Mouse (Mus musculus) embryonic facial prominence, embryonic 14.5 days (tissue): ENCODE measurements around the gene Rfx4. TPM values are rescaled to one million over a fixed set of nuclear protein-coding genes. Genes with fewer than 3 reads are reported as not detected.
A peak's percentile ranks its signal among the peaks of the same experiment; 100 is the strongest.

ENCODE experiments used
- ATAC-seq: fragments of 200-750 bp; cut with Nextera tagmentation; 2 replicates; pipeline ENCODE4 v1.8.0; 2017; ENCODE audit warnings: low read depth, moderate number of reproducible peaks, moderate TSS enrichment
- DNase-seq: peaks from one replicate; pipeline ENCODE4 v3.0.0-alpha.2; 2015; ENCODE audit warnings: low spot score
- H3K27ac ChIP-seq: fragments of 300-500 bp; sonication (generic); replicated peaks from 2 replicates; pipeline ENCODE4 v1.5.1; 2014; ENCODE audit warnings: low read depth, mild to moderate bottlenecking, low read length, moderate library complexity
- H3K27me3 ChIP-seq: fragments of 300-500 bp; sonication (generic); replicated peaks from 2 replicates; pipeline ENCODE4 v1.6.1; 2014; ENCODE audit warnings: low read length; ENCODE audit not compliant: control insufficient read depth, insufficient read depth
- H3K36me3 ChIP-seq: fragments of 300-500 bp; sonication (generic); 2 replicates; pipeline ENCODE4 v1.6.1; 2014; ENCODE audit warnings: low read length, mixed read lengths; ENCODE audit not compliant: control insufficient read depth, insufficient read depth
- H3K4me1 ChIP-seq: fragments of 300-500 bp; sonication (generic); 2 replicates; pipeline ENCODE4 v1.6.1; 2014; ENCODE audit warnings: antibody characterized with exemption, low read length; ENCODE audit not compliant: control insufficient read depth, insufficient read depth
- H3K4me2 ChIP-seq: fragments of 300-500 bp; sonication (generic); 2 replicates; pipeline ENCODE4 v1.6.1; 2014; ENCODE audit warnings: low read depth, mild to moderate bottlenecking, low read length, moderate library complexity, mixed read lengths
- H3K4me3 ChIP-seq: fragments of 300-500 bp; sonication (generic); 2 replicates; pipeline ENCODE4 v1.5.1; 2014; ENCODE audit warnings: low read depth, mild to moderate bottlenecking, low read length
- H3K9ac ChIP-seq: fragments of 300-500 bp; sonication (generic); 2 replicates; pipeline ENCODE4 v1.6.1; 2014; ENCODE audit warnings: low read depth, mild to moderate bottlenecking, low read length, moderate library complexity, mixed read lengths
- H3K9me3 ChIP-seq: fragments of 300-500 bp; sonication (generic); 2 replicates; pipeline ENCODE4 v1.6.1; 2016; ENCODE audit warnings: low read length; ENCODE audit not compliant: control insufficient read depth
- WGBS: fragments of 180-500 bp; shearing (Covaris S2); extraction: QIAGEN DNeasy Blood & Tissue Kit; methylation state at CpG from one replicate; pipeline ENCODE4 v1.1.7; 2014; 5-methylcytosine and 5-hydroxymethylcytosine counted together
- polyA plus RNA-seq: library from polyadenylated mRNA; unstranded; fragments of >200 nt; fragmentation: Nextera tagmentation; extraction: Ambion mirVana; gene quantifications from 2 replicates; pipeline ENCODE4 v1.2.1, GENCODE M21; 2014

Rfx4 gene
- polyA plus RNA-seq, 1 experiment from 2014 or later: 0.15 TPM

GRCm38 (mm10) chr10:84879823-84880571, 124.1 kb downstream of the Rfx4 start:
- Histone ChIP-seq H3K4me2 (no peak overlapping the region), H3K9me3 (no peaks in the 10 kb centered on the region), H3K36me3 (no peaks in the 10 kb centered on the region), H3K4me1 (no peaks in the 10 kb centered on the region), H3K9ac (no peak overlapping the region), H3K27ac (no peak overlapping the region), H3K27me3 (no peaks in the 10 kb centered on the region), H3K4me3 (no peak overlapping the region)
- ATAC-seq: no peak
- no peak for DNase-seq
- 57% methylated on average over 9 of the region's 9 CpGs for WGBS

- ATAC-seq (no peak), DNase-seq (no peak)
- no peaks in the 10 kb centered on the region for H3K27me3 ChIP-seq
- no peak overlapping the region for H3K9ac ChIP-seq
- no peak overlapping the region for H3K4me3 ChIP-seq
- H3K27ac ChIP-seq: no peak overlapping the region
- no peaks in the 10 kb centered on the region for H3K36me3 ChIP-seq
- whole genome bisulfite sequencing: 88% methylated on average over 2 of the region's 2 CpGs
- no peak overlapping the region for H3K4me2 ChIP-seq
- H3K9me3 ChIP-seq: no peaks in the 10 kb centered on the region
- no peaks in the 10 kb centered on the region for H3K4me1 ChIP-seq
Observed at GRCm38 (mm10) chr10:84882528-84882927, 126.7 kb downstream of the Rfx4 start.

- Histone ChIP-seq H3K27me3 (no peaks in the 10 kb centered on the region), H3K4me3 (no peak overlapping the region), H3K4me2 (no peak overlapping the region), H3K9ac (no peak overlapping the region), H3K4me1 (no peaks in the 10 kb centered on the region), H3K9me3 (no peaks in the 10 kb centered on the region), H3K27ac (no peak overlapping the region), H3K36me3 (no peaks in the 10 kb centered on the region)
- WGBS: 68% methylated on average over 5 of the region's 5 CpGs
- DNase-seq (no peak), ATAC-seq (no peak)
Observed at GRCm38 (mm10) chr10:84885341-84885884, 129.6 kb downstream of the Rfx4 start.

GRCm38 (mm10) chr10:84886221-84886627, 130.4 kb downstream of the Rfx4 start:
- H3K4me2 ChIP-seq: no peak overlapping the region
- H3K4me3 ChIP-seq: no peak overlapping the region
- no peak overlapping the region for H3K27ac ChIP-seq
- ATAC-seq (no peak; the same call in 1 of the 2 replicates), DNase-seq (peak; percentile 44)
- H3K36me3 ChIP-seq: no peaks in the 10 kb centered on the region
- no peak overlapping the region for H3K9ac ChIP-seq
- WGBS: 37% methylated on average over 6 of the region's 6 CpGs
- no peaks in the 10 kb centered on the region for H3K4me1 ChIP-seq
- no peaks in the 10 kb centered on the region for H3K27me3 ChIP-seq
- H3K9me3 ChIP-seq: no peaks in the 10 kb centered on the region

GRCm38 (mm10) chr10:84886785-84887184, 130.9 kb downstream of the Rfx4 start:
- Histone ChIP-seq H3K4me2 (no peak overlapping the region), H3K4me3 (no peak overlapping the region), H3K36me3 (no peaks in the 10 kb centered on the region), H3K4me1 (no peaks in the 10 kb centered on the region), H3K27me3 (no peaks in the 10 kb centered on the region), H3K9me3 (no peaks in the 10 kb centered on the region), H3K27ac (no peak overlapping the region), H3K9ac (no peak overlapping the region)
- 82% methylated on average over 8 of the region's 8 CpGs for WGBS
- ATAC-seq: no peak
- no peak for DNase-seq

GRCm38 (mm10) chr10:84889096-84889846, 133.4 kb downstream of the Rfx4 start:
- no peak overlapping the region for H3K27ac ChIP-seq

GRCm38 (mm10) chr10:84895810-84896358, 140.0 kb downstream of the Rfx4 start:
- no peak overlapping the region for H3K27ac ChIP-seq
- no peaks in the 10 kb centered on the region for H3K27me3 ChIP-seq
- ATAC-seq (no peak), DNase-seq (no peak)
- no peak overlapping the region for H3K4me2 ChIP-seq
- 83% methylated on average over 10 of the region's 10 CpGs for WGBS
- H3K4me3 ChIP-seq: no peak overlapping the region
- H3K36me3 ChIP-seq: no peaks in the 10 kb centered on the region
- H3K9ac ChIP-seq: no peak overlapping the region
- no peaks in the 10 kb centered on the region for H3K9me3 ChIP-seq
- no peaks in the 10 kb centered on the region for H3K4me1 ChIP-seq

More at GRCm38 (mm10) chr10:84889096-84889846, 133.4 kb downstream of the Rfx4 start:
- H3K4me2 ChIP-seq: no peak overlapping the region
- no peaks in the 10 kb centered on the region for H3K9me3 ChIP-seq
- no peak overlapping the region for H3K4me3 ChIP-seq
- ATAC-seq (no peak), DNase-seq (peak; percentile 39)
- WGBS: 58% methylated on average over 4 of the region's 4 CpGs
- no peak overlapping the region for H3K9ac ChIP-seq
- H3K36me3 ChIP-seq: no peaks in the 10 kb centered on the region
- no peaks in the 10 kb centered on the region for H3K27me3 ChIP-seq
- H3K4me1 ChIP-seq: no peaks in the 10 kb centered on the region

GRCm38 (mm10) chr10:84896941-84897930, 141.4 kb downstream of the Rfx4 start:
- Histone ChIP-seq H3K27me3 (no peaks in the 10 kb centered on the region), H3K36me3 (no peaks in the 10 kb centered on the region), H3K9me3 (no peaks in the 10 kb centered on the region), H3K9ac (no peak overlapping the region), H3K27ac (no peak overlapping the region), H3K4me3 (no peak overlapping the region), H3K4me2 (no peak overlapping the region), H3K4me1 (no peaks in the 10 kb centered on the region)
- DNase-seq (no peak), ATAC-seq (no peak)
- 57% methylated on average over 9 of the region's 9 CpGs for WGBS
